Mouse (Mus musculus): Measurements from ENCODE around the gene Gm13289.
"Not testable (repeated sequence)": the region's sequence is repeated elsewhere in the genome, so short reads cannot be mapped to it uniquely, and the experiment has no call there.

- not testable (repeated sequence) for TF ChIP-seq POLR2A (IDR thresholded peaks at IDR 0.05; ENCODE audit: insufficient read depth, low read depth, low read length); EP300 (IDR thresholded peaks at IDR 0.05; ENCODE audit: insufficient read depth, low read depth, low read length); CTCF (IDR thresholded peaks at IDR 0.05)
Observed at GRCm38 (mm10) chr4:88797097-88797496, 20.4 kb downstream of the Gm13289 start, which contains the start of gene Gm13279.
